Mouse (Mus musculus) kidney, embryonic 16.5 days (tissue): ENCODE results near the gene C1qb. TPM values are rescaled to one million over a fixed set of nuclear protein-coding genes. Genes with fewer than 3 reads are reported as not detected.

ENCODE experiments used
- ATAC-seq: fragments of 200-750 bp; cut with Nextera tagmentation; 2 replicates; pipeline ENCODE4 v1.8.0; 2017; ENCODE audit warnings: moderate TSS enrichment; ENCODE audit not compliant: low FRiP score, low TSS enrichment
- H3K27ac ChIP-seq: fragments of 300-500 bp; sonication (generic); 2 replicates; pipeline ENCODE4 v1.5.1; 2014; ENCODE audit warnings: low read length
- H3K27me3 ChIP-seq: fragments of 300-500 bp; sonication (generic); 2 replicates; pipeline ENCODE4 v1.6.1; 2014; ENCODE audit warnings: low read length, control low read depth, mixed read lengths; ENCODE audit not compliant: insufficient read depth
- H3K36me3 ChIP-seq: fragments of 300-500 bp; sonication (generic); 2 replicates; pipeline ENCODE4 v1.6.1; 2014; ENCODE audit warnings: low read length, control low read depth, mixed read lengths; ENCODE audit not compliant: insufficient read depth
- H3K4me1 ChIP-seq: fragments of 300-500 bp; sonication (generic); 2 replicates; pipeline ENCODE4 v1.6.1; 2014; ENCODE audit warnings: low read length, control low read depth, mixed read lengths; ENCODE audit not compliant: insufficient read depth
- H3K4me2 ChIP-seq: fragments of 300-500 bp; sonication (generic); replicated peaks from 2 replicates; pipeline ENCODE4 v1.6.1; 2014; ENCODE audit warnings: low read depth, low read length
- H3K4me3 ChIP-seq: fragments of 300-500 bp; sonication (generic); 2 replicates; pipeline ENCODE4 v1.5.1; 2014; ENCODE audit warnings: mild to moderate bottlenecking, low read length
- H3K9ac ChIP-seq: fragments of 300-500 bp; sonication (generic); replicated peaks from 2 replicates; pipeline ENCODE4 v1.6.1; 2014; ENCODE audit warnings: low read length
- H3K9me3 ChIP-seq: fragments of 300-500 bp; sonication (generic); 2 replicates; pipeline ENCODE4 v1.6.1; 2016; ENCODE audit warnings: low read length, control low read depth
- WGBS: fragments of 180-500 bp; shearing (Covaris S2); extraction: QIAGEN DNeasy Blood & Tissue Kit; methylation state at CpG from one replicate; pipeline ENCODE4 v1.1.7; 2014; 5-methylcytosine and 5-hydroxymethylcytosine counted together
- polyA plus RNA-seq: library from polyadenylated mRNA; unstranded; fragments of >200 nt; fragmentation: Nextera tagmentation; extraction: Ambion mirVana; gene quantifications from 2 replicates; pipeline ENCODE4 v1.2.1, GENCODE M21; 2015

The C1qb gene
- polyA plus RNA-seq, 1 experiment from 2014 or later = 40.1 TPM

DNA sequence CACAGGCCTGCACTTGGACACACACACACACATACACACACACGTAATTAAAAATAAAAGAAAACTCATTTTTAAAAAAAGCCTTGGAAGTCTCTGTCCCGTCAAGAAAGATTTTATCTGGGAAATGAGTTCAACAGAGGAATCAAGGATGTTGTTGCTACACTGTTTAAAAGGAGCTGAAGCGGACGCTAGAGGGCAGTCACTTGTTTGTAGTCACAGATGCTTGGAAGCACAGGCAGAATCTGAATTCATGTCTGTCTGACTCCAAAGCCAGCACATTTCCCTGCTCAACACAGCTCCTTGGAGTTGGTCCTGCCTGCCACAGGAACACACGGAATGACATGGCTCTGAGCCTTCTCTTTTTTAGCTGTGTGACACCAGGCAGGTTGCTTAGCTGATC lies 7.4 kb downstream of the C1qb start:
- Histone ChIP-seq H3K4me1 (no peaks in the 10 kb centered on the region), H3K4me3 (no peak overlapping the region), H3K4me2 (no peak overlapping the region), H3K9ac (no peak overlapping the region), H3K27me3 (no peaks in the 10 kb centered on the region), H3K9me3 (no peaks in the 10 kb centered on the region), H3K27ac (no peak overlapping the region), H3K36me3 (no peaks in the 10 kb centered on the region)
- 24% methylated on average over 5 of the region's 5 CpGs for WGBS
- no peak for ATAC-seq

DNA sequence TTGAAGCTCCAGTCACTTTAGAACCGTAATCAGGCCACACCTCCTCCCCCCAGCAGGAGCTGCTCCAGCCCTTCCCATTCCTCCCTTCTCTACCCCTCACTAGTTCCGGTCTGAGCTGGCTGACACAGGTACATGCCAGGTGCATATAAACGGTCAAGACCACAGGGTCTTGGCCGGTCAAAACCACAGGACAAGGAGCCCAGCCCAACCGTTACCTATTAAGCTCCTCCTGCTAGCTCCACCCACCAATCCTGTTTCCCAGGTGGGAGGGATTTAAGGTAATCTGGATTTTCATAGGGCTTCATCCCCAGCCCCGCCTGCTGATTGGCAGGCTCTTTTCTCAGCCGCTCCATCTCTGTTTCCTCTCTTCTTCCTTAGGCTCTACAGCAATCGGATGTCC lies 7.8 kb downstream of the C1qb start:
- 0 out of 2 replicates have a peak, but pooled peaks have one; percentile 19 for ATAC-seq
- H3K4me1 ChIP-seq = no peaks in the 10 kb centered on the region
- WGBS = 51% methylated on average over 8 of the region's 8 CpGs

DNA sequence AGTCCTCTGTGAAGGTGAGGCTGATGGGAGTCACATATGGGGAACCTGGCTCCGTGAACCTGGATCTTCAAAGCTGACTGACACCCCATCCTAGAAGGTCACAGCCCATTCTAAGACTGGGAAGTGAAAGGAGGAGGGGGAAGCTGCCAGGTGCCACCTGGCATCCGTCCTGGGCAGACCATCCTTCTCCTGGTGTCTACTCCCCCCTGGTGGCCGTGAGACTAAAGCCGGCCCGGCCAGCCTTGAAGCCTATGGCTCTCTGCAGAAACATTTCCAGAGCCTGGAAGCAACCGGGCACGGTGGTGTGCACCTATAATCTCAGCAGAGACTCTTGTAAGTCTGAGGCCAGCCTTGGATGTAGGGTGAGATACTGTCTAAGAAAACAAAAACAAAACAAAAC lies 9.0 kb downstream of the C1qb start:
- Histone ChIP-seq H3K4me2 (no peak overlapping the region), H3K9me3 (no peaks in the 10 kb centered on the region), H3K4me3 (no peak overlapping the region), H3K36me3 (no peaks in the 10 kb centered on the region), H3K27me3 (no peaks in the 10 kb centered on the region), H3K9ac (no peak overlapping the region), H3K4me1 (no peaks in the 10 kb centered on the region), H3K27ac (no peak overlapping the region)
- 19% methylated on average over 7 of the region's 7 CpGs for WGBS
- ATAC-seq = peak; percentile 51; the same call in 1 of the 2 replicates

More for the DNA sequence above, 7.8 kb downstream of the C1qb start:
- Histone ChIP-seq H3K4me3 (no peak overlapping the region), H3K27me3 (no peaks in the 10 kb centered on the region), H3K9me3 (no peaks in the 10 kb centered on the region), H3K9ac (no peak overlapping the region), H3K36me3 (no peaks in the 10 kb centered on the region), H3K27ac (no peak overlapping the region), H3K4me2 (no peak overlapping the region)

DNA sequence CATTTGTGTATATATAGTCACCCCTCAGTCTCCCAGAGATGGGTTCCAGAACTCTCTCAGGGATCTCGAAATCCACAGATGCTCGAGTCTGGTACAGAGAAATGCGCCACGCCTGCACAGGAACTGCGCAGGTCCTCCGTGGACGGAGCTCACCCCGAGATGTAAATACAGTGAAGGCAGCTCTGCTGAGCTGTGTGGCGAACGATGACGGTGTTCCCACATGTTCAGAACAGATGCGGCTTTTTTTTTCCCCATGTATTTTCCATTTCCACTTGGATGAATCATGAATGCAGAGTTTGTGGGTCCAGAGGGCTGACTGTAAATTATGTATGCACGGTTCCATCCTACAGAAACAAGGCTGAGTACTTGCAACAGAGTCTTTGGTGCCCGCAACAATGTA lies 11.0 kb downstream of the C1qb start:
- no peak for ATAC-seq

DNA sequence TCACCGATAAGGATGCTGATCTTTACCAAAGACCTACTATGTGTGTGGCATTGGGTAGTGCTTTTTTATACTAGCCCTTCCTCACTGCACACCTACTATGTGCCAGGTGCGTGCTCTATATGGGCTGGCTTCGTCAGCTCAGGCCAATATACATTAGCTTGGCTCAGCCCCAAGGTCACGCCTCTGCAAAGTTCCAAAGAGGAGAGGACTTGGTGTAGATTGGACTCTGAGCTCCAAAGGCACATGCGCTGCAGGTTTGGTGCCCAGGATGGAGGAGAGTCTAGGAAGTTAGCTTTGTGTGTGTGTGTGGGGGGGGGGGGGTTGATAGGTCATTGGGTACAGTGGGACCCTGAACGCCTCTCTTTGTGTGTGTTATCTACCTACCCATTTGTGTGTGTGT lies 17.6 kb downstream of the C1qb start:
- H3K4me2 ChIP-seq = no peak overlapping the region

More for the DNA sequence above, 11.0 kb downstream of the C1qb start:
- H3K36me3 ChIP-seq = no peaks in the 10 kb centered on the region
- WGBS = 88% methylated on average over 14 of the region's 14 CpGs
- no peaks in the 10 kb centered on the region for H3K4me1 ChIP-seq
- no peak overlapping the region for H3K4me3 ChIP-seq
- H3K9ac ChIP-seq = no peak overlapping the region
- H3K27ac ChIP-seq = no peak overlapping the region
- H3K27me3 ChIP-seq = no peaks in the 10 kb centered on the region
- H3K9me3 ChIP-seq = no peaks in the 10 kb centered on the region
- H3K4me2 ChIP-seq = no peak overlapping the region

DNA sequence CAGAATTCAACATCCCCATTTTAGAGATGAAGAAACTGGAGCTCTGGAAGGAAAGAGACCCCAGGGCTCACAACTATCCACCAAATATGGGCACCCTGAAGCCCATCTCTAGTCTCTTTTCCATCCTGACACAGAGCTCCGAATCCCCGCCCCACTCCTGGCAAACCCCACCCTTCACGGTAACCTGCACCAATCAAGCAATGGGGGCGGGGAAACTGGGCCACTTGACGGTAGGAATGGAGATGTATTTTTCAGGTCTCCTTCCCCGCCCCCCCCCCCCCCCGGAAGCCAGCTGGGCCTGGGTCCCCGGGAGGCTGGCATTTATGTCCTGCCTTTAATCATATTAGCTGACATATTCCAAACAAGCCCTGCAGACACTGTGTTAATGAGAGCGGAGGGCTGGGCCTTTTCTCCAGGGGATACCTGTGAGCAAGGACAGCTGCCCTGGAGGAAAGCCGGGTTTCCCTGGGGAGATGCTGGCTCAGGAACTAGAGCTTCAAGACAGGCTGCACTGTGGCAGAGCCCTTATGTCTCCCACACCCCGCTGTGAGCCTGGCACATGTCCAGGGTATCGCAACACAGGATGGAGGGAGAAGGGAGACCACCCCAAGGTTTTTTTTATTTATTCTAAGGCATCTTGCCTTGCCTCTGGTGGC lies 18.2 kb downstream of the C1qb start:
- Histone ChIP-seq H3K27ac (no peak overlapping the region), H3K4me3 (no peak overlapping the region), H3K27me3 (no peaks in the 10 kb centered on the region), H3K9me3 (no peaks in the 10 kb centered on the region), H3K4me2 (0 out of 2 replicates have a peak overlapping the region, but pooled peaks have one; percentile 5), H3K36me3 (no peaks in the 10 kb centered on the region), H3K4me1 (peaks cover 9% of the 10 kb centered on the region; the same call in 1 of the 2 replicates), H3K9ac (no peak overlapping the region)
- WGBS = 11% methylated on average over 11 of the region's 12 CpGs
- no peak for ATAC-seq

More for the DNA sequence above, 17.6 kb downstream of the C1qb start:
- no peaks in the 10 kb centered on the region for H3K9me3 ChIP-seq
- no peak; the same call in 1 of the 2 replicates for ATAC-seq
- WGBS = 76% methylated on average over 6 of the region's 6 CpGs
- no peak overlapping the region for H3K27ac ChIP-seq
- H3K4me3 ChIP-seq = no peak overlapping the region
- no peaks in the 10 kb centered on the region for H3K27me3 ChIP-seq
- no peaks in the 10 kb centered on the region for H3K36me3 ChIP-seq
- H3K9ac ChIP-seq = no peak overlapping the region
- peaks cover 9% of the 10 kb centered on the region; the same call in 1 of the 2 replicates for H3K4me1 ChIP-seq

DNA sequence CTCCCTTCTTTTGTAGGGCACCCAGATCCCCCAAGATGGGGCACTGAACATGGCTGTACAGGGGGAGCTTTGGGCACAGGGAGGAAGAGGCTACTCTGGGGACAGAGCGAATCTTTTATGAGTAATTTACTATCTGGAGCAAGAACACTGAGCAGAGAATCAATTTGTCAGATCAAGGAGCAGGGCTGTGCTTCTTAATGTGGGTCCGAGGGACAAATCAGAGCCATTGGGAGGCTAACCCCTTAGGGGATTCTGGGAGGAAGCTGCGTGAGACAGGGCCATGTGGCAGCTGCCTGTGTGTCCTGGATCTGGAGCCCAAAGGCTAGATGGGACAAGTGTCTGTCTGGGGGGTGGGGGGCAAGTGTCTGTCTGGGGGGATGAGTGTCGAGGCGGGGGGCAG lies 20.5 kb downstream of the C1qb start:
- WGBS = 68% methylated on average over 5 of the region's 5 CpGs
- Histone ChIP-seq H3K9ac (no peak overlapping the region), H3K36me3 (no peaks in the 10 kb centered on the region), H3K27me3 (no peaks in the 10 kb centered on the region; the same call in 1 of the 2 replicates), H3K4me1 (peaks cover 13% of the 10 kb centered on the region; the same call in 1 of the 2 replicates), H3K27ac (no peak overlapping the region), H3K4me2 (no peak overlapping the region), H3K4me3 (no peak overlapping the region), H3K9me3 (no peaks in the 10 kb centered on the region)
- ATAC-seq = no peak

DNA sequence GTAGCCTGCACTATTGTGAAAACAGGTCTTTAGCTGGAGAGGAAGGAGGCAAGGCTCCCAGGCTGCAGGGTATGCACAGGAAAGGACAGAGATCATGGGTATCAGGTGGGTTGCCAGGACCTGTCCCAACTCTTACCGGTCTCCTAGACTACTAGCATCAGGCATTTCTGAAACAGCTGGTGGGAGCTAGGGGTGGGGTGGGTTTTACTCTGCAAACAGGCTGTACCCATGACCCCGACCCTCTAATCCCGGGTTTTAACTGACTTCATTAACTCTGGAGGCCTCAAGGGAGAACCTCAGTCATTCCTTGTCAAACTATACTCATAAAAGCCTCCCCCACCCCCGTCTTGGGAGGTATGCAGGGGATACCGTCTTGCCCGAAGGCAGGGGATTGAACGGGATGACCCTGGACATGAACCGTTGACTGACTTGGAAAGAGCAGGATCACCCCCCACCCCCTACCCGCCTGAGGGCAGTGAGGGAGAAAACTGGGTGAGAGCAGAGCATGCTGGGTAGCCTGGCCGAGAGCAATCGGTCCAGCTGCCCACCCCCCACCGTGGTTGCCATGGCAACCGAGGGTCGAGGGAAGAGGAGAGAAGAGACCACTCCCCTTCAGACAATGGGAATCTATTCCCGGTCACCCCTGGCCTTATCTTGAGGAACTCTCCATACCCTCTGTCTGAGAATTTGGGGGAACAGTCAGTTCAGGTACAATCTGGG lies 21.1 kb downstream of the C1qb start:
- peaks cover 13% of the 10 kb centered on the region; the same call in 1 of the 2 replicates for H3K4me1 ChIP-seq
- no peak overlapping the region for H3K9ac ChIP-seq
- H3K4me3 ChIP-seq = no peak overlapping the region
- 8% methylated on average over 15 of the region's 15 CpGs for WGBS
- H3K27ac ChIP-seq = no peak overlapping the region
- no peaks in the 10 kb centered on the region for H3K9me3 ChIP-seq
- no peaks in the 10 kb centered on the region; the same call in 1 of the 2 replicates for H3K27me3 ChIP-seq
- H3K36me3 ChIP-seq = no peaks in the 10 kb centered on the region
- H3K4me2 ChIP-seq = no peak overlapping the region
- no peak for ATAC-seq

DNA sequence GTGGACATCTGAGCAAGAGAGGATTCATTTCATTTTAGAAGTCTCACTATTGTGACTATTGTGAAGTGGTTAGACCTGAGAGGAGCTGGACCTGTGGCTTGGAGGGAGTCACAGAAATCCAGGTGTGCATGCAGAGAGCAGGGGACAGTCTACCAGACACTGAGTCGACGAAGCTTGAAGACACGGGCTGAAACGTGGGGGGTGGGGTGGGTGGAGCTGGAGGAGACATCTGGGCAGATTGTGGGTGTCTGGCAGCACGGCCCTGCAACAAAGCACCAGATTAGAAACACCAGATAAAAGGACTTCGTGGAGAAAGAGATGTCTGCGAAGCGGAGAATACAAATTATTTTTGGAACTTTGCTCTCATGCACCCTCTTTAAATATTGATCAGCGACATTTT lies 22.5 kb downstream of the C1qb start:
- H3K4me3 ChIP-seq = no peak overlapping the region
- 36% methylated on average over 9 of the region's 9 CpGs for WGBS

DNA sequence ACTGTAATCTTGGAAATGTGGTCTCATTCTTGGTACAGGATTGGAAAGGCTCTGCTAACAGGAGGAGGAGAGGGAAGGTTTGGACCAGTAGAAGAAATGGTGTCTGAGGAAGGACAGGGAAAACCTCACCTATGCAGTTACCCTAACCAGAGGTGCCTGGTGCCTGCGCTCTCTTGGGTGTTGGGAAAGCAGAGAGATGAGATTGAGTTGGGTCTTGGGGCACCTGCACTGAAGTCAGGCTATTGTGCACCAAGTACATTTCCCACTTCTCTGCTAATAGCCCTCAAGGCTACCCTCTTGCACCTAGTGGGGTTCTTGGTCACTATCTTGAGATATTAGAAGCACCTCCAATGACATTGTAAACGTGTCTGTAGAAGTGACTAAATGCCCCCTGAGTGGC lies 23.6 kb downstream of the C1qb start:
- H3K9me3 ChIP-seq = no peaks in the 10 kb centered on the region
- H3K4me2 ChIP-seq = no peak overlapping the region
- no peak overlapping the region for H3K4me3 ChIP-seq
- no peaks in the 10 kb centered on the region for H3K36me3 ChIP-seq
- WGBS = 69% methylated on average over 2 of the region's 2 CpGs
- ATAC-seq = no peak
- H3K4me1 ChIP-seq = peaks cover 9% of the 10 kb centered on the region; the same call in 1 of the 2 replicates
- H3K27me3 ChIP-seq = no peaks in the 10 kb centered on the region; the same call in 1 of the 2 replicates
- H3K27ac ChIP-seq = no peak overlapping the region
- H3K9ac ChIP-seq = no peak overlapping the region

More for the DNA sequence above, 22.5 kb downstream of the C1qb start:
- H3K27me3 ChIP-seq = no peaks in the 10 kb centered on the region; the same call in 1 of the 2 replicates
- no peaks in the 10 kb centered on the region for H3K9me3 ChIP-seq
- no peak overlapping the region for H3K4me2 ChIP-seq
- H3K27ac ChIP-seq = no peak overlapping the region
- H3K4me1 ChIP-seq = peaks cover 13% of the 10 kb centered on the region; the same call in 1 of the 2 replicates
- no peaks in the 10 kb centered on the region for H3K36me3 ChIP-seq
- H3K9ac ChIP-seq = no peak overlapping the region
- ATAC-seq = no peak
